Mouse (Mus musculus) embryonic fibroblast, embryonic 13.5 days (primary cell): ENCODE measurements around the gene Mrps26.

Experiments
- CTCF ChIP-seq: IDR thresholded peaks from 2 replicates; pipeline ENCODE4 v1.5.1; 2011; ENCODE audit warnings: mild to moderate bottlenecking, control low read depth, low read length, moderate library complexity, borderline replicate concordance; ENCODE audit not compliant: insufficient read depth
- POLR2A ChIP-seq: IDR thresholded peaks from 2 replicates; pipeline ENCODE4 v1.6.1; 2011; ENCODE audit warnings: low read depth, mild to moderate bottlenecking, control low read depth, low read length, moderate library complexity

DNA sequence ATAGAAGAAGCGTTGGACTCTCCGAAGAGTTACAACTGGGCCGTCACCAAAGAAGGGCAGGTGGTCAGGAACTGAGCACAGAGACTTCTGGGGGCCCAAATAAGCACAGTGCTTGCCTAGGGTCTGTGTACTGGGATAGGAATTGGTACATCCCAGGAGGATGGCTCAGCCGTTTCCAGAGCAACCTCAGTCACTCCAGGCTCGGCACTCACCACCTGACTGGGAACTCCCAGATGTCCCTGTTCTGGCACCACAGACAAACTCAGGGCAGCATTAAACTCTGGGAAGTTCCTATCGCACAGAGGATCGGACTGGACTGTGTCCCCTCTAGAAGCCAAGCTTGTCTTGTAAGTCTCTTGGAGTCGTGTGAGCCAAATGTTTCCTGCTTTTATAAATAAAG is 1.4 kb downstream of the Mrps26 start:
- TF ChIP-seq POLR2A: no peak
- no peak for TF ChIP-seq CTCF
